Mouse (Mus musculus) cerebellum, adult 2 months (tissue): Measurements from ENCODE around the gene Npas3. TPM values are rescaled to one million over a fixed set of nuclear protein-coding genes. Genes with fewer than 3 reads are reported as not detected.

Source experiments
- DNase-seq, 2 experiments: peaks; one replicate each; pipeline ENCODE4 v3.0.0; 2021
- H3K27ac ChIP-seq: fragments of 200-500 bp; 2 replicates; pipeline ENCODE4 v1.5.1; 2012; ENCODE audit warnings: low read length, control low read depth, inconsistent platforms; ENCODE audit not compliant: insufficient read depth
- H3K27me3 ChIP-seq: fragments of 200-500 bp; 2 replicates; pipeline ENCODE4 v1.6.1; 2012; ENCODE audit warnings: inconsistent platforms, mild to moderate bottlenecking, low read length, moderate library complexity; ENCODE audit not compliant: control insufficient read depth, insufficient read depth
- H3K4me1 ChIP-seq: fragments of 200-500 bp; 2 replicates; pipeline ENCODE4 v1.6.1; 2011; ENCODE audit warnings: low read length; ENCODE audit not compliant: control insufficient read depth, insufficient read depth
- H3K4me3 ChIP-seq: fragments of 200-500 bp; replicated peaks from 2 replicates; pipeline ENCODE3; 2011; ENCODE audit warnings: mild to moderate bottlenecking, low read depth, low read length, control low read depth; ENCODE audit not compliant: insufficient read depth
- CTCF ChIP-seq: fragments of 200-500 bp; IDR thresholded peaks from 2 replicates; pipeline ENCODE4 v1.5.1; 2011; ENCODE audit warnings: low read depth, mild to moderate bottlenecking, control low read depth, low read length, moderate library complexity, borderline replicate concordance; ENCODE audit not compliant: insufficient read depth
- POLR2A ChIP-seq: fragments of 200-500 bp; IDR thresholded peaks from 2 replicates; pipeline ENCODE4 v1.6.1; 2011; ENCODE audit warnings: low read length, control low read depth, borderline replicate concordance; ENCODE audit not compliant: insufficient read depth
- WGBS: fragments of 180-500 bp; shearing (Covaris S2); methylation state at CpG from one replicate; pipeline ENCODE4 v1.1.7; 2018; 5-methylcytosine and 5-hydroxymethylcytosine counted together
- polyA plus RNA-seq: library from polyadenylated mRNA; depleted of rRNA; stranded (reverse); fragments of >200 nt; gene quantifications from 2 replicates; pipeline ENCODE4 v1.2.3, GENCODE M21; 2012

The Npas3 gene
- polyA plus RNA-seq, 1 experiment, result 13.3 TPM

DNA sequence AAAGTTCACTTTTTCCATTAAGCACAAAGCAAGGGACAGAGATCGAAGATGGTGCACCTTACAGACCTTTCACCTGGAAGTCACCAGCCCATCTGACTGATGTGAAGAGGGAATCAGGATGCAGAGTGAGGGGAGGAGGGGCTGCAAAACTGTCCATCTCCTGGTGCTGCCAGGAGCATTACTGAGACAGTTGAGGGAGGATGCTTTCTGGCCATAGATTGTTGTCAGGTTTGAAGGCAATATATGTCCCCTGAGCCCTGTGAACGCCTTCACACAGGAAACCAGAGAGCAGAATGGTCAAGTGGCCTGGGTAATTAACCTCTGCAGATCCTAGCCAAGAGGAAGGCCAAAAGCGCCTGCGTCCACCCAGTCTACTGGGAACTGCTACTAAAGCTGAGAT, 796.9 kb downstream of the Npas3 start:
- H3K27me3 ChIP-seq, result no peaks in the 10 kb centered on the region
- WGBS, result 81% methylated on average over 4 of the region's 4 CpGs
- H3K27ac ChIP-seq, result no peak overlapping the region
- no peak for TF ChIP-seq POLR2A
- no peak for TF ChIP-seq CTCF
- no peak for DNase-seq
- no peaks in the 10 kb centered on the region for H3K4me1 ChIP-seq
- no peak overlapping the region for H3K4me3 ChIP-seq

DNA sequence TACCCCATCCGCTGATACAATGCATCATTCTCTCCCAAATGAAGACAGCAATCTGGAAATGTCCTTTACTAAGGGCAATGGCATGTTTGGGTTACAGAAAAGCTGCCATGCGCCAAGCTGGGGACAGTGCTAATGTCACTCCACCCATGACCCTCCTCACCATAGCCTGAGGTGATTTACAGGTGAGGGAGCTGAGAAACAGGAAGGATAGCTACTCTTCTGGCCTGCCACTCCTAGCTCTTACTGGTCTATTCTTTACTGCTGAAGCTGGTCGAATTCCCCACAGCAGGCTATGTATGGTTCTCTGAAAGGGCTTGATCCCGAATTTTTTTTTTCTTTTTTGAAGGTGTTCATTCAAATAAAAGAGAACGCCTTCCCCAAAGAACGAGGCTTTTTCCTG, 798.3 kb downstream of the Npas3 start:
- DNase-seq, result no peak
- H3K4me3 ChIP-seq, result no peak overlapping the region
- 58% methylated on average over 6 of the region's 6 CpGs for WGBS
- no peak overlapping the region for H3K27ac ChIP-seq
- H3K27me3 ChIP-seq, result no peaks in the 10 kb centered on the region
- no peaks in the 10 kb centered on the region for H3K4me1 ChIP-seq
- TF ChIP-seq CTCF, result no peak
- no peak for TF ChIP-seq POLR2A

DNA sequence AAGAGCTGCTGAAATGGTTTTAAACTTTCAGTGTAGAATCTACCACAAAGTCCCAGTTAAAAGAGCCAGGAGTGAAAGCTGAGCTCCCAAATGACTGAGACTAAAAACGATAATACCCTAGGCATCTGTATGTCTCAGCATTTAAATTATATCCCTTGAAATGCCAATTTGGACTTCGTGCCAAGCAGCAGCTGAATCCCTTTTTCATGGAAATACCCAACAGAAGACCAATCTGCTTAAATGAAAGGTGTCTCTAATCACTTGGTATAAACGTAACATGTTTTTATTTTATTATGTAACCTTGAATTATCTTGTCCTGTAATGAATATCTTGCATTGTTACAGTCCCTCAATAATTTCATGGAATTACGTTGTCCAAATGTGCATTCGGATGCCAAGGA, 799.6 kb downstream of the Npas3 start:
- no peak for DNase-seq
- WGBS, result 77% methylated on average over 5 of the region's 5 CpGs
- H3K27ac ChIP-seq, result no peak overlapping the region

DNA sequence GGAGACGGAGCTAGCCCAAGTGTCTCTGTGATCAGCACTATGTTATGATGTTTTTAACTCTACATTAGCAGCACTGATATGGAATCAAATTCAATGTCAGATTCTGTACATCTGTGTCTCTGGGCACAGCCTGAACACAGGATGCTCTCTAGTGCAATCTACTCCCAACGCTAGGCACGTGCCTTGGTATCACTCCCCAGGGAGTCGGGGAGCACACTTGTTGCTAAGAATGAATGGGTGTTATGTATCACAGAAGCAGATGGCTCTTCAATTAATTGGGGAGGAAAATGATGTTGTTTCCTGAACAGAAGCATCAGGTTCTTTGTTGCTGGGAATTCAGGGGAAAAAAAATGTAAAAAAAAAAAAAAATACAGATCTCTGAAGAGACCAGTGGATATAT, 801.4 kb downstream of the Npas3 start:
- no peak overlapping the region for H3K4me3 ChIP-seq
- H3K27me3 ChIP-seq, result no peaks in the 10 kb centered on the region
- no peak for DNase-seq
- TF ChIP-seq POLR2A (no peak), CTCF (no peak)
- WGBS, result 68% methylated on average over 4 of the region's 4 CpGs
- H3K4me1 ChIP-seq, result no peaks in the 10 kb centered on the region
- H3K27ac ChIP-seq, result no peak overlapping the region

More for the DNA sequence above, 799.6 kb downstream of the Npas3 start:
- TF ChIP-seq POLR2A (no peak), CTCF (no peak)
- no peak overlapping the region for H3K4me3 ChIP-seq
- no peaks in the 10 kb centered on the region for H3K27me3 ChIP-seq
- no peaks in the 10 kb centered on the region for H3K4me1 ChIP-seq

DNA sequence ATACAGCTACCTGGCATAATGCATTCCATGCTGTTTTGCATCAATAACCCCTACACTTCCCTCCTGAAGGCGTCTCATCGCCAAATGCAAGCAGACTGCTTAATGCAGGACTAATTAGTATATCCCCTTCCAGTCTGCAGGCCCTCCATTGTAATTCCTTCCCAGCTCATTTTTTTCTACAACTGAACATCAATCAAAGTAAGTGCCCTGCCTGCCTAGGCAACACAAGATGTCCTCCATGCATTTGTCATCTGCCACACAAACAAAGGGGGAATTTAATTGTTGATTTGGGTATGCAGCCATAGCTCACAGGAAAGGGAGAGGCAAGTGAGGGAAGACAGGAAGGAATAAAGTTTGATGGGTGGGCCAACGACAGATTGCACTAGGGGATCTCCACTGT, 804.5 kb downstream of the Npas3 start:
- no peak for TF ChIP-seq POLR2A
- TF ChIP-seq CTCF, result no peak
- no peak overlapping the region for H3K27ac ChIP-seq

DNA sequence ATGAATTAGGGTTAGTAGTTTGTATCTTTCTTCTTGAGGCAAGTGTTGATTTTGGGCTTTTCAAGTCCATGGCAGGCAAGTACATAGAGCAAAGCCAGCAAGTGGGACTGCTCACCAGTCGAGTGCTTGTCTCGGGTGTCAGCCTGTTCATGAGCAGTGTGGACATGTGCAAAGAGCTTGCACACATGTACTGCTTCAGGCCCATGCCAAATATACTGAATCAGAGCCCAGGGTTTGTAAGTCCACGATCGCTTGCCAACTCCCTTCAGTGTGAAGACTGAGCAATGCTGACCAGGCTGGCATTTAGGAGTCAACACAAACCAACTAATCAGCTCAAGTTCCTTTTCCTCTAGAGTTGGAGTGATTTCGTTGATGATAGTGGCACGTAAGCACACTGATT, 805.1 kb downstream of the Npas3 start:
- Histone ChIP-seq H3K4me1 (no peaks in the 10 kb centered on the region), H3K4me3 (no peak overlapping the region), H3K27me3 (no peaks in the 10 kb centered on the region), H3K27ac (no peak overlapping the region)
- no peak for TF ChIP-seq CTCF
- TF ChIP-seq POLR2A, result no peak
- 44% methylated on average over 6 of the region's 6 CpGs for WGBS
- DNase-seq, result no peak

More for the DNA sequence above, 804.5 kb downstream of the Npas3 start:
- H3K4me3 ChIP-seq, result no peak overlapping the region
- no peaks in the 10 kb centered on the region for H3K27me3 ChIP-seq
- WGBS, result 59% methylated on average over 3 of the region's 3 CpGs
- H3K4me1 ChIP-seq, result no peaks in the 10 kb centered on the region
- no peak for DNase-seq

DNA sequence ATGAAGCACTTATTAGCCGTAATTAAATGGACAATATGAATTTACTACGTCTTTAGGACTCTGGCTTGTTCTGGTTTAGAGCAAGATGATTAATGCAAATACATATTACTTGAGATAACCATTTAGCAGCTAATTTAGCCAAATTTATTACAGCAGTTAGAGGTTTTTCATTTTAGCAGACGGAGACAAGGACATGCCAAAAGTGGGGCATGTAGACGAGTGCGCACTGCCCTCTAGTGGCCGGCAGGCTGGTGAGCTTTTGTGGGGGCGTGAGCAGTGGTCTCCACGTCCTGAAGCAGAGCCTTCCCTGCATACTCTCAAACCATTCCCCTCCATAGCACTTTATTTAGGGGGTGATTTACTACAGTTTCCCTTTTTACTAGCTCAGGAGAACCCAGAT, 812.3 kb downstream of the Npas3 start:
- TF ChIP-seq POLR2A, result no peak
- TF ChIP-seq CTCF, result peak; percentile 73
- peak; percentile 23 to 40 for DNase-seq
- Histone ChIP-seq H3K4me3 (no peak overlapping the region), H3K27me3 (no peaks in the 10 kb centered on the region), H3K4me1 (no peaks in the 10 kb centered on the region), H3K27ac (no peak overlapping the region)
- WGBS, result 14% methylated on average over 8 of the region's 8 CpGs

DNA sequence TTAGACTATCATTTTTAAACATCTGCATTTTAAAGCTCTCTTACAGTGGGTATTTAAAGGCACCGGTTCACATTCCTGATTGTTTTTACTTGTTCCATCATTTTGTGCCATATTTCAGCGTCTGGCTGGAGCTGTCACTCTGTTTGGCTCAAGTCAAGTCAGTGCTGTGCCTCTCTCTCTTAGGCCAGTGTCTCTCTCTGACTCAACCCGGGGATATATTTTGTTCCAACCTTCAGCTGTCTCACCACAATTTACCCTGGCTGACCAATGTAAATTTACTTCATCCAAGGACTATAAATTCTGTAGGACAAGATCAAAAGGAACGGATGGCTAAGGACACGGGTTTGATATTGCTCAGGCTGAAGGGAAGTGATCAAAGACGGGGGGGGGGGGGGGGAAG, 812.7 kb downstream of the Npas3 start:
- H3K4me3 ChIP-seq, result no peak overlapping the region
- 70% methylated on average over 6 of the region's 6 CpGs for WGBS
- H3K27me3 ChIP-seq, result no peaks in the 10 kb centered on the region
- DNase-seq, result no peak
- no peaks in the 10 kb centered on the region for H3K4me1 ChIP-seq
- TF ChIP-seq POLR2A (no peak), CTCF (no peak)
- H3K27ac ChIP-seq, result no peak overlapping the region

DNA sequence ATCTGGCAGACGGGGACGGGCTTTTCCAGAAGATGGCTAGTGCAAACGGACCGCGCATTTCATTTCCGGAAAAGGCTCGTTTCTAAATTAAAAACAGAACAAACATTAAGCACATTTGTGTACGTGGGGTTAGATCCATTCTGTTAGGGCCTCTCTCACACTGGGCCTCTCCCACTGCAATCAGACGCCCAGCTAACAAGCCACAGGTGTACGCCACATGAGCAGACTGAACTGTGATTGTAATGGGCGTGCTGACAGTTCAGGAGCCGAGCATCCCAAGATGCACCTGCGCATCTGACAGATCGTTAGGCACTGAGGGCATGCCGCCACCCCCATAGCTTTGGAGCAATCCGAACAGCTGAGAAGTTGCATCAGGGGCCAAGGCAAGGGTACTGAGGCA, 816.5 kb downstream of the Npas3 start:
- DNase-seq, result no peak
- Histone ChIP-seq H3K27ac (no peak overlapping the region), H3K4me3 (no peak overlapping the region), H3K27me3 (0 out of 2 replicates have a peak, but pooled peaks cover 1% of the 10 kb centered on the region), H3K4me1 (no peaks in the 10 kb centered on the region)
- TF ChIP-seq CTCF (no peak), POLR2A (no peak)
- WGBS, result 88% methylated on average over 16 of the region's 16 CpGs

DNA sequence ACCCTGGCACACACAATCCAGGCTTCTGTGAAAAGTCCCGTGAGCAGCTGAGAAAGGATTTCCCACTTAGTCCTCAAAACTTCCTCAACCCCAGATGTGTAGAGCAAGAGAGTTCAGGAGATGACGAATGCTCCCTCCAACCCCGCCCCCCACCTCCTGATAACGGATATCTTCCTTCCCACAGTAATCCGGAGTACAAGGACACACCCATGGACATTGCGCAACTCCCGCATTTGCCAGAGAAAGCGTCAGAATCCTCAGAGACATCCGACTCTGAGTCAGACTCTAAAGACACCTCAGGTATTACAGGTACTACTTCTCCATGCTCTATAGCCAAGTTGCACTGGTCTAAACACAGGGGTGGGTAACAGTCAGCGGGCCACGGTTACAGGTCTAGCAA, 817.1 kb downstream of the Npas3 start:
- H3K27me3 ChIP-seq, result 0 out of 2 replicates have a peak, but pooled peaks cover 1% of the 10 kb centered on the region
- no peaks in the 10 kb centered on the region for H3K4me1 ChIP-seq
- 87% methylated on average over 11 of the region's 11 CpGs for WGBS
- no peak for DNase-seq
- TF ChIP-seq POLR2A, result no peak
- TF ChIP-seq CTCF, result no peak
- no peak overlapping the region for H3K27ac ChIP-seq
- no peak overlapping the region for H3K4me3 ChIP-seq
